Mouse (Mus musculus): ENCODE results near the gene Ccl17. TPM values are rescaled to one million over a fixed set of nuclear protein-coding genes. Genes with fewer than 3 reads are reported as not detected.

Ccl17 gene
- polyA plus RNA-seq (2015; fragmentation: Nextera tagmentation; extraction: Ambion mirVana): not detected in 2 replicates

GRCm38 (mm10) chr8:94810153-94810552 lies at the start of gene Ccl17:
Gene Ccl17 (plus strand): TSS chr8:94810453.
- Histone ChIP-seq H3K4me1 (0 out of 2 replicates have a peak, but pooled peaks cover 4% of the 10 kb centered on the region), H3K27ac (no peak within 1 kb of the TSS), H3K27me3 (no peaks in the 10 kb centered on the region), H3K9ac (no peak within 1 kb of the TSS), H3K36me3 (no peaks in the 10 kb centered on the region), H3K4me3 (replicated peaks) (no peak within 1 kb of the TSS), H3K4me2 (no peak within 1 kb of the TSS), H3K9me3 (replicated peaks) (no peaks in the 10 kb centered on the region)
- WGBS: 71% methylated on average over 3 of the region's 3 CpGs
- ATAC-seq (replicated peaks; ENCODE audit: low FRiP score): no peak

- H3K9me3 ChIP-seq (replicated peaks): no peaks in the 10 kb centered on the region
- H3K4me3 ChIP-seq (replicated peaks): no peak overlapping the region
- H3K27ac ChIP-seq: no peak overlapping the region
- H3K27me3 ChIP-seq: peaks cover 39% of the 10 kb centered on the region
- 66% methylated on average over 9 of the region's 9 CpGs for WGBS
- no peak overlapping the region for H3K9ac ChIP-seq
- ATAC-seq (replicated peaks; ENCODE audit: low FRiP score): no peak
- H3K4me2 ChIP-seq: no peak overlapping the region
- peaks cover 13% of the 10 kb centered on the region for H3K4me1 ChIP-seq
- H3K36me3 ChIP-seq: no peaks in the 10 kb centered on the region
These were observed 43.2 kb upstream of the Ccl17 start for GRCm38 (mm10) chr8:94767035-94767434.

GRCm38 (mm10) chr8:94770945-94771344 lies 39.3 kb upstream of the Ccl17 start:
- Histone ChIP-seq H3K27me3 (peaks cover 70% of the 10 kb centered on the region), H3K4me1 (peaks cover 30% of the 10 kb centered on the region), H3K36me3 (no peaks in the 10 kb centered on the region), H3K27ac (0 out of 2 replicates have a peak overlapping the region, but pooled peaks have one; percentile 64), H3K4me2 (no peak overlapping the region), H3K9me3 (replicated peaks) (no peaks in the 10 kb centered on the region), H3K9ac (0 out of 2 replicates have a peak overlapping the region, but pooled peaks have one; percentile 23), H3K4me3 (replicated peaks) (no peak overlapping the region)
- ATAC-seq (replicated peaks; ENCODE audit: low FRiP score): no peak
- WGBS: 50% methylated on average over 6 of the region's 6 CpGs

GRCm38 (mm10) chr8:94771941-94772670 lies 38.1 kb upstream of the Ccl17 start, which contains the start of gene Cx3cl1:
Gene Cx3cl1 (plus strand): TSS chr8:94772009.
- Histone ChIP-seq H3K36me3 (no peaks in the 10 kb centered on the region), H3K9me3 (replicated peaks) (no peaks in the 10 kb centered on the region), H3K27me3 (peaks cover 68% of the 10 kb centered on the region), H3K4me3 (replicated peaks) (peak within 1 kb of the TSS; percentile 58), H3K4me2 (peak within 1 kb of the TSS; percentile 94), H3K9ac (peak within 1 kb of the TSS; percentile 57), H3K4me1 (peaks cover 30% of the 10 kb centered on the region), H3K27ac (0 out of 2 replicates have a peak within 1 kb of the TSS, but pooled peaks have one; percentile 64)
- ATAC-seq (replicated peaks; ENCODE audit: low FRiP score): peak; percentile 93
- under 1% methylated on average over 38 of the region's 38 CpGs for WGBS

GRCm38 (mm10) chr8:94773048-94773447 lies 37.2 kb upstream of the Ccl17 start:
- Histone ChIP-seq H3K27ac (no peak overlapping the region), H3K9ac (no peak overlapping the region), H3K9me3 (replicated peaks) (no peaks in the 10 kb centered on the region), H3K27me3 (peaks cover 62% of the 10 kb centered on the region), H3K36me3 (no peaks in the 10 kb centered on the region), H3K4me2 (peak overlapping the region; percentile 94), H3K4me3 (replicated peaks) (peak overlapping the region; percentile 58; the same call in 1 of the 2 replicates), H3K4me1 (peaks cover 34% of the 10 kb centered on the region)
- WGBS: 49% methylated on average over 6 of the region's 6 CpGs
- no peak for ATAC-seq (replicated peaks; ENCODE audit: low FRiP score)

GRCm38 (mm10) chr8:94773700-94774171 lies 36.5 kb upstream of the Ccl17 start:
- no peaks in the 10 kb centered on the region for H3K36me3 ChIP-seq
- H3K4me2 ChIP-seq: 0 out of 2 replicates have a peak overlapping the region, but pooled peaks have one; percentile 14
- ATAC-seq (replicated peaks; ENCODE audit: low FRiP score): no peak
- H3K9ac ChIP-seq: no peak overlapping the region
- WGBS: 30% methylated on average over 12 of the region's 12 CpGs
- H3K4me3 ChIP-seq (replicated peaks): no peak overlapping the region
- H3K4me1 ChIP-seq: peaks cover 41% of the 10 kb centered on the region
- no peaks in the 10 kb centered on the region for H3K9me3 ChIP-seq (replicated peaks)
- no peak overlapping the region for H3K27ac ChIP-seq
- H3K27me3 ChIP-seq: peaks cover 60% of the 10 kb centered on the region

- H3K27me3 ChIP-seq: peaks cover 51% of the 10 kb centered on the region
- no peak overlapping the region for H3K4me2 ChIP-seq
- ATAC-seq (replicated peaks; ENCODE audit: low FRiP score): no peak
- H3K9me3 ChIP-seq (replicated peaks): no peaks in the 10 kb centered on the region
- H3K4me3 ChIP-seq (replicated peaks): no peak overlapping the region
- WGBS: 89% methylated on average over 1 of the region's 1 CpGs
- peaks cover 49% of the 10 kb centered on the region for H3K4me1 ChIP-seq
- no peak overlapping the region for H3K9ac ChIP-seq
- no peak overlapping the region for H3K27ac ChIP-seq
- no peaks in the 10 kb centered on the region for H3K36me3 ChIP-seq
These were observed 35.7 kb upstream of the Ccl17 start for GRCm38 (mm10) chr8:94774601-94775000.

- Histone ChIP-seq H3K4me2 (no peak overlapping the region), H3K27ac (no peak overlapping the region), H3K27me3 (peaks cover 38% of the 10 kb centered on the region), H3K9ac (no peak overlapping the region), H3K4me1 (peaks cover 47% of the 10 kb centered on the region), H3K36me3 (no peaks in the 10 kb centered on the region), H3K9me3 (replicated peaks) (no peaks in the 10 kb centered on the region), H3K4me3 (replicated peaks) (no peak overlapping the region)
- no peak for ATAC-seq (replicated peaks; ENCODE audit: low FRiP score)
- 85% methylated on average over 2 of the region's 2 CpGs for WGBS
These were observed 33.9 kb upstream of the Ccl17 start for GRCm38 (mm10) chr8:94776346-94776745.

GRCm38 (mm10) chr8:94778036-94778435 lies 32.2 kb upstream of the Ccl17 start:
- Histone ChIP-seq H3K27ac (peak overlapping the region; percentile 82), H3K9me3 (replicated peaks) (no peaks in the 10 kb centered on the region), H3K9ac (no peak overlapping the region), H3K4me1 (peaks cover 39% of the 10 kb centered on the region), H3K4me2 (0 out of 2 replicates have a peak overlapping the region, but pooled peaks have one; percentile 19), H3K4me3 (replicated peaks) (no peak overlapping the region), H3K27me3 (peaks cover 21% of the 10 kb centered on the region), H3K36me3 (no peaks in the 10 kb centered on the region)
- 66% methylated on average over 10 of the region's 10 CpGs for WGBS
- no peak for ATAC-seq (replicated peaks; ENCODE audit: low FRiP score)

- WGBS: 24% methylated on average over 5 of the region's 5 CpGs
- peak; percentile 59; the same call in 1 of the 2 replicates for ATAC-seq (replicated peaks; ENCODE audit: low FRiP score)
These were observed 31.8 kb upstream of the Ccl17 start for GRCm38 (mm10) chr8:94778473-94778872.

GRCm38 (mm10) chr8:94778895-94779533 lies 31.2 kb upstream of the Ccl17 start:
- ATAC-seq (replicated peaks; ENCODE audit: low FRiP score): no peak; the same call in 1 of the 2 replicates

More at GRCm38 (mm10) chr8:94778473-94778872, 31.8 kb upstream of the Ccl17 start:
- H3K27ac ChIP-seq: peak overlapping the region; percentile 82
- H3K9ac ChIP-seq: no peak overlapping the region
- peaks cover 16% of the 10 kb centered on the region for H3K27me3 ChIP-seq
- 0 out of 2 replicates have a peak overlapping the region, but pooled peaks have one; percentile 19 for H3K4me2 ChIP-seq
- H3K36me3 ChIP-seq: no peaks in the 10 kb centered on the region
- no peak overlapping the region for H3K4me3 ChIP-seq (replicated peaks)
- H3K9me3 ChIP-seq (replicated peaks): no peaks in the 10 kb centered on the region
- H3K4me1 ChIP-seq: peaks cover 38% of the 10 kb centered on the region

More at GRCm38 (mm10) chr8:94778895-94779533, 31.2 kb upstream of the Ccl17 start:
- H3K4me3 ChIP-seq (replicated peaks): no peak overlapping the region
- WGBS: 65% methylated on average over 10 of the region's 10 CpGs
- peaks cover 11% of the 10 kb centered on the region for H3K27me3 ChIP-seq
- H3K9ac ChIP-seq: no peak overlapping the region
- no peaks in the 10 kb centered on the region for H3K36me3 ChIP-seq
- H3K27ac ChIP-seq: peak overlapping the region; percentile 82
- H3K4me1 ChIP-seq: peaks cover 32% of the 10 kb centered on the region
- no peak overlapping the region for H3K4me2 ChIP-seq
- H3K9me3 ChIP-seq (replicated peaks): no peaks in the 10 kb centered on the region

Measured in kidney, embryonic 15.5 days (tissue).